Comparison of ENCODE assay signal across 18 mouse cellular contexts in the genomic region with DNA sequence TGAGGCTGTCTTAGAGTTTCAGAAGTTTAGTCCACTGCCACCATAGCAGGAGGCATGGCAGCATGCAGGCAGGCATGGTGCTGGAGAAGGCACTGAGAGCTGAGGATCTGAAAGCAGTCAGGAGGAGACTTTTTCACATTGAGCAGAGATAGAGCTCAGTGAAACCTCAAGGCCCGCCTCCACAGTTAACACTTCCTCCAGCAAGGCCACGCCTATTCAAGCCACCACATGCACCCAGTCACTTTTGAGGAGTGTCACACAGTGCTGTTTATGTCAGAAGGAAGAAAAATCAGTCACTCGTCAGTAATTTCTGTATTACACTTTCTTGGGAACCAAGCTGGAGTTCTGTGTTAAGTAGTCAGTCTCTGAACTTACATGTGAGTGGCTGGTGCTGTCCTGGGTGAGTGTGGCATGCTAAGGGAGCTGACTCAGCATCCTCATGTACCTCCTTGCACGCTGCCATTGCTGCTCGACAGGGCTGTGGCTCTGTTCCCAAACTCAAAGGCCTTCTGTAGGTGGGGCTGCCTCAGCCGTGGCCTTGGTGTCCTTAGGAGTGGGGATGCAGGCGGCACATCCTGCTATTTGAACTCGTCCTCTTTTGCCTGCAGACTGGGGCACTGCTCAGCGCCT.
DNase-seq lines count a peak whose midpoint lies in the region; ATAC-seq and TF ChIP-seq lines count a peak whose summit lies in the region.
"Had no signal": no experiment of that assay in that cellular context is flagged by ENCODE, and none has a peak within 500 bp of the region (broad histone marks: within the 10 kb centered on the region; RNA-seq: fewer than 3 reads in every experiment).

No protein-coding gene starts in this region.

- no peak for TF ChIP-seq POLR2A in bone marrow macrophage, adult 2 months (IDR thresholded peaks at IDR 0.05; ENCODE audit: borderline replicate concordance, low read depth, low read length)

- no peak overlapping the region for H3K27ac ChIP-seq in liver, embryonic 11.5 days (ENCODE audit: low read depth, low read length)
- 0 out of 2 replicates have a peak overlapping the region, but pooled peaks have one; percentile 8 for H3K27ac ChIP-seq in bone marrow macrophage, adult 2 months (ENCODE audit: insufficient read depth, low read depth, low read length)
- H3K27ac ChIP-seq: embryonic facial prominence, embryonic 12.5 days; hindbrain, postnatal 0 days; left cerebral cortex, adult 2 months; limb, embryonic 13.5 days had no signal

- ATAC-seq in liver, embryonic 11.5 days (replicated peaks; ENCODE audit: low FRiP score) = peak; percentile 52; the same call in 1 of the 2 replicates
- ATAC-seq in G1E (ENCODE audit: extremely low read depth, insufficient number of reproducible peaks, low FRiP score, poor library complexity, severe bottlenecking) = peak; percentile 71; the same call in 1 of the 2 replicates
- peak; percentile 81 for ATAC-seq in megakaryocyte-erythroid progenitor cell, adult 5-6 weeks (replicated peaks; ENCODE audit: low FRiP score, low TSS enrichment, poor library complexity, severe bottlenecking)
- ATAC-seq: forebrain, postnatal 0 days; hindbrain, postnatal 0 days had no signal

- 82% methylated on average over 9 of the region's 9 CpGs for WGBS in liver, embryonic 11.5 days

- TF ChIP-seq CTCF in G1E (IDR thresholded peaks at IDR 0.05; ENCODE audit: low read depth, low read length) = no peak
- no peak for TF ChIP-seq CTCF in bone marrow macrophage, adult 2 months (IDR thresholded peaks at IDR 0.05; ENCODE audit: low read depth, low read length)

- H3K27me3 ChIP-seq in liver, embryonic 11.5 days (replicated peaks; ENCODE audit: control insufficient read depth, insufficient read depth, low read length) = no peaks in the 10 kb centered on the region
- no peaks in the 10 kb centered on the region for H3K27me3 ChIP-seq in G1E (ENCODE audit: insufficient read depth, low read length)
- H3K27me3 ChIP-seq: embryonic facial prominence, embryonic 12.5 days; limb, embryonic 13.5 days had no signal

- H3K36me3 ChIP-seq in liver, embryonic 11.5 days (ENCODE audit: control insufficient read depth, insufficient read depth, low read length) = peaks cover 89% of the 10 kb centered on the region
- peaks cover 98% of the 10 kb centered on the region for H3K36me3 ChIP-seq in G1E (replicated peaks)

- no peak for DNase-seq in liver, embryonic 11.5 days (ENCODE audit: low spot score)
- DNase-seq in liver = no peak
- DNase-seq in G1E (ENCODE audit: low spot score) = no peak
- no peak for DNase-seq in thymus, postnatal 4 days
- no peak for DNase-seq in thymus, postnatal 25 days
- DNase-seq: cerebellum, adult 18-20 months; forebrain, postnatal 0 days; gastrocnemius, postnatal 10 days; heart, postnatal 36 days; retina, postnatal 1 day had no signal

- H3K4me2 ChIP-seq in liver, embryonic 11.5 days = no peak overlapping the region
- H3K4me2 ChIP-seq: embryonic facial prominence, embryonic 12.5 days; limb, embryonic 13.5 days; midbrain, embryonic 11.5 days had no signal

- no peaks in the 10 kb centered on the region for H3K9me3 ChIP-seq in liver, embryonic 11.5 days (ENCODE audit: control insufficient read depth, low read length)
- H3K9me3 ChIP-seq in G1E (replicated peaks) = no peaks in the 10 kb centered on the region
- H3K9me3 ChIP-seq: embryonic facial prominence, embryonic 12.5 days; limb, embryonic 13.5 days had no signal

- H3K9ac ChIP-seq in liver, embryonic 11.5 days (ENCODE audit: low read depth, low read length) = no peak overlapping the region
- H3K9ac ChIP-seq: embryonic facial prominence, embryonic 12.5 days; forebrain, postnatal 0 days; limb, embryonic 13.5 days had no signal

- H3K4me3 ChIP-seq in liver, embryonic 11.5 days (ENCODE audit: low read depth, low read length) = no peak overlapping the region
- H3K4me3 ChIP-seq in G1E (ENCODE audit: low read depth, low read length) = no peak overlapping the region
- H3K4me3 ChIP-seq in bone marrow macrophage, adult 2 months (ENCODE audit: insufficient read depth, low read length) = no peak overlapping the region
- H3K4me3 ChIP-seq: embryonic facial prominence, embryonic 12.5 days; left cerebral cortex, adult 2 months; limb, embryonic 13.5 days; myocyte had no signal

- no peaks in the 10 kb centered on the region for H3K4me1 ChIP-seq in liver, embryonic 11.5 days (replicated peaks; ENCODE audit: control insufficient read depth, insufficient read depth, low read length)
- peaks cover 10% of the 10 kb centered on the region for H3K4me1 ChIP-seq in G1E (ENCODE audit: insufficient read depth, low read depth, low read length)
- H3K4me1 ChIP-seq in bone marrow macrophage, adult 2 months (ENCODE audit: control insufficient read depth, insufficient read depth, low read length) = peaks cover 10% of the 10 kb centered on the region
- H3K4me1 ChIP-seq: embryonic facial prominence, embryonic 12.5 days; limb, embryonic 13.5 days had no signal
